Mouse (Mus musculus) spleen, postnatal 14 days (tissue): ENCODE results near the gene Slc37a3.

Experiments
- DNase-seq, 2 experiments: peaks; one replicate each; pipeline ENCODE4 v3.0.0; 2021 to 2022; ENCODE audit warnings: low spot score in 2 of 2

Gene Slc37a3

DNA sequence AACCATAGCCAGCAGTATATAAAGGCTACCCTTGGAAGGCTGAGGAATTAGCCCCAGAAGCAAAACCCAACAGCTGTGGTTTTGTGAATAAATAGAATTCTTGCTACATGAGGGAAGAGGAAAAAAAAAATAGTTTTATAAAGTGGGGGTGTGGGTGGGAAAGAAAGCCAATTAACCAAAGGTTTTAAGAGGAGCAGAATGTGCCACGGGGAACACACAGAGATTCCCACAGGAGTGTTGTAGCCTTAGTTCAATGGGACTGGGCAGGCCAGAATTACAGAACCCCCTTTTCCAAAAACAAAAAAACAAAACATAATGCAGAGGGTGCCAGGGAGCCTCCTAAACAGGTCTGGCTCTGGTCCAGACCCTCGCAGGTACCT is 58.9 kb downstream of the Slc37a3 start:
- DNase-seq, result no peak

DNA sequence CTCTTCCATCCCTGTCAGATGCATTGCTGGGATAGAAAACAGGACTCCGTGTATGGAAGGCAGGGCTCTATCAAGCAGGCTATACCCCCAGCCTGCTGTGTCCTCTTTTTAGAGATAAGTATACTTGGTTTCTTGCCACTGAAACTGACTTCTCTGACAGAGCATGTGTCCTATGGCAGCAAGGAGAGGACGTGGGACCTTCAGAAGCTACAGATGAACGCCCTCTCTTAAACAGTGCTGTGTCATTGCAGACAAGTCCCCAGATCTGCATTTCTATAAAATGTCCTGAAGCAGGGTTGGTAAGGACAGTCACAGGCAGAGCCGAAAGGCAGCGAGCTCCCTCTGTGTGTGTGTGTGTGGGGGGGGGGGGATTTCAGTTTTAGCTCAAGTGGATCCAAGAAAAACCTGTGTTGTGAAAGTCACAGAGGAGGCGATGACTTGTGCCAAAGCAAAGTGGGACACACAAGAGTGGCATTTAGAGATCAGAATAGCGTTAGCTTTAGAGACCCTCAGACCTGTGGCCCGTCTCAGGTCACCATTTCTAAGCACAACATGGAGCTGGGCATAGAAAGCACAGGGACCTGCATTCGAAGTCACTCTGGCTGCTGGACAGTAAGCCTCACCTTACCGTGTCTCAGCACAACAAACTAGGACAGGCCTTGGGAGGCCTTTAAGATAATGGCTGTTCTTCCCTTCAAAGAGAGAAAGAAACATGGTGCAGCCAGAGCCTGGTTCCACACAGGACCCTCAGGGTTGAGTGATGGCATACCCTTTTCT is 59.4 kb downstream of the Slc37a3 start:
- no peak for DNase-seq

DNA sequence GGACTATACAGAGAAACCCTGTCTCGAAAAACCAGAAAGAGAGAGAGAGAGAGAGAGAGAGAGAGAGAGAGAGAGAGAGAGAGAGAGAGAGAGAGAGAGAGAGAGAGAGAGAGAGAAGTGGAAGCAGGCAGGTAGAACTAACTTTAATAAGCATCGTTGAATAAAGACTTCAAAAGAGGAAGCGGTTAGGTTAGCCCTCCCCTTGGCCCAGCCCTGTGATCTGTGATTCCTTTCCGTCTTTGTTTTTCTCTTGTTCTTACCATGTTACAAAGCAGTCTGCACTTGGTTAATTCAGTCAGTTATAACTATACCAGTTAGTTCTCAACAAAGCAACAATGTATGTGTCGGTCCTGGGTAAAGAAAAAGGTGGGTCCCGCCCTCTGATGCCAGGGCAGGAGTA is 61.4 kb downstream of the Slc37a3 start:
- no peak for DNase-seq

DNA sequence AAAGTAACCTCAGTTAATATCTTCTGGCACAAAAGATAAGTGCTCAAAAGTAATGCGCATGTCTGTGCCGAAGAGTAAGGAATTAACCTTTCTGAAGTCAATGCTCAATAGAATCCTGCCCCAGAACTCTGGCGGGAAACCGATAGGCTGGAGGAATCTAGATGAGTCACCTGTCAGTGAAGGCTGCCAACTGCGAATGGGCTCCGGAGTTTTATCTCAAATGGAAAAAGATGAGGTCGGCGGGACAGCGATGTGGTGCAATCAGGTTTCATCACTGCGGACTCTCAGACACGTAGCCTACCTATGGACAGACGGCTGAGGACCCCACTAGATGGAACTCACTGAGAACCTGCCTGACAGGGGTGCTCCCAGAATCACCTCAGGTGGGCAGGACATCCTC is 63.0 kb downstream of the Slc37a3 start:
- no peak for DNase-seq

DNA sequence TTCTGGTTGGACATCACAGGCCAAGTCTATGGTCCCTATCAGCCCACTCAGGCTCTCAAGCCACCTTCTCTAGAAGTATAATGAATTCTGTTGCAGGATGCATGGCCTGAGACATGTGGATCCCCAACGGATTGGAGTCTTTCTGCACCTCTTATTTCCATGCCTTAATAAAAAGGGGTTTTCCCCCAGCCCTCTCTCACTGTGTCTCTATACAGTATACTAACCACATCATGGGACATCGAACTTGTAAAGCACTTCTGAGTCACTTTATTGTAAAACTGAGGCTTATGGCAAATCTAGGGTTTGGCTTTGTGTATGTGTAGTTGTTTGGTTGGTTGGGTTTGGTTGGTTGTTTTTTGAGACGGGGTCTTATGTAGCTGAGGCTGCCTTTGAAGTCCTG is 65.7 kb downstream of the Slc37a3 start:
- no peak for DNase-seq

DNA sequence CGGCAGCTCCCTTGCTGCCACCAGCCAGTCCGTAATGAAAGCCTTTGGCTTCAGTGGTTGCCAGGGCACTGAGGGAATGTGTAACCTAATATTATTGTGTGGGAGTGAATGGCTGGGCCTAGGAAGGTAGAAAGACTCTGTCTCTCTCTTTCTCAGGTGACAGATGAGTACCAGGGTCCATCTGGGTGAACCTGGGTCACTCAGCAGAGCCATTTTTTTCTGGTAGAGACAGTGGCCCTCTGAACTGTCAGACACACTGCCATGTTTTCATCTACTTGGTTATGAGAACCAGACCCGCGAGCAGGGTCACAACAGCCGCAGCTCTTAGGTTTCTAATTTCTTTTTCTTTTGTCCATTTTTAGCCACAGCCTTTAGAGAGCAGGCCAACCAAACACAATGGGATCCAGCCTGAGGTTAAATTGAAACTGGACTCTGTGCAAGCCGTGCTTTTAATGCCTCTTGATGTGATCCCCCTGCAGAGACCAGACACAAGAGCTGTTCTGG is 73.1 kb downstream of the Slc37a3 start:
- no peak for DNase-seq

DNA sequence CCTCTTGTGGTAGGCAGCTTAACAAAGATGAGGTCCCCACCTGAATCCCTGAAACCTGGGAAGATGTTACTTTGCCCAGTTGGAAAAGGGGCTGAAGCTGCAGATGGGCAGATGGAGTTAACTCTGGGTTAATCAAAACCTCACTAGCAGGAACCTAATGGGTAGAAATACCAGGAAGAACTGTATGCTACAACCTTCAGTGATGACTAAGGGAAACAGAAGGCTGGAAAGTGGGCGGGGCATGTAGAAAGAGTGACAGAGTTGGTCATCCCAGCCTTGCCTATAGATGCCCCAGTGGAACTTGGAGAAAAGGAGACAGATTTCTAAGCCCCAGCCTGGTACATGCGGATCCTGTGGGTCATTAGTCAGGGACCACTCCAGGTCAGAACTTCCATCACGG is 76.0 kb downstream of the Slc37a3 start:
- DNase-seq, result no peak

DNA sequence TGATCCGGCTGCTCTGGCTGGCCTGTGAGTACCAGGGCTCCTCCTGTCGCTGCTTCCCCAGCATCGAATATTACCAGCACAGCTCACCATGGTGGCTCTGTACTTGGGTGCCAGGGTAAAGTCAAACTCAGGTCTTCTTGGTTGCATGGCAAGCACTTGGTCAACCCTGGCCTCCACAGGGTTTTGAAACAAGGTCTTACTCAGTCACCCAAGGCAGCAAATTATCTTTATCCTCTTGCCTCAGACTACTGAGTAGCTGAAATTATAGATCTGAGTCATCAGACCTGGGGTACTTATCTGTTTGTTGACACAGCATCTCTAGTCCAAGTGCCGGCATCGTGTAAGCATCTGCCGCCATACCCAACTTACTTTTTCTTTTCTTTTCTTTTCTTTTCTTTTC is 80.4 kb downstream of the Slc37a3 start:
- DNase-seq, result no peak

DNA sequence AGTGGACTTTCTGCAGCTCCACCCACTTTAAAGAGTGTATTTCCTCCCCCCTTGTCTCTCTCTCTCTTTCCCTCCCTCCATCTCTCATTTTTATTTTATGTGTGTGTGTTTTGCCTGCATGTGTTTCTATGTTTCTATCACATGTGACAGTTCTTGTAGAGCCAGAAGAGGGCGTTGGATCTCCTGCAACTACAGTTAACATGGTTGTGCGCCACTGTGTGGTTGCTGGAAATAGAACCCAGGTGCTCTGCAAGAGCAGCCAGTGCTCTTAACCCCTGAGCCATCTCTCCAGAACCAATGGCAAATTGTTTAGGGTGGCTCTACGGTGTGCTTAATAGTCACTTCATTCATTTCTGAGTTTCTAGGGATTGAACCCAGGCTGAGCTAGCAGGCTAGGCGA is 81.0 kb downstream of the Slc37a3 start:
- DNase-seq, result no peak

DNA sequence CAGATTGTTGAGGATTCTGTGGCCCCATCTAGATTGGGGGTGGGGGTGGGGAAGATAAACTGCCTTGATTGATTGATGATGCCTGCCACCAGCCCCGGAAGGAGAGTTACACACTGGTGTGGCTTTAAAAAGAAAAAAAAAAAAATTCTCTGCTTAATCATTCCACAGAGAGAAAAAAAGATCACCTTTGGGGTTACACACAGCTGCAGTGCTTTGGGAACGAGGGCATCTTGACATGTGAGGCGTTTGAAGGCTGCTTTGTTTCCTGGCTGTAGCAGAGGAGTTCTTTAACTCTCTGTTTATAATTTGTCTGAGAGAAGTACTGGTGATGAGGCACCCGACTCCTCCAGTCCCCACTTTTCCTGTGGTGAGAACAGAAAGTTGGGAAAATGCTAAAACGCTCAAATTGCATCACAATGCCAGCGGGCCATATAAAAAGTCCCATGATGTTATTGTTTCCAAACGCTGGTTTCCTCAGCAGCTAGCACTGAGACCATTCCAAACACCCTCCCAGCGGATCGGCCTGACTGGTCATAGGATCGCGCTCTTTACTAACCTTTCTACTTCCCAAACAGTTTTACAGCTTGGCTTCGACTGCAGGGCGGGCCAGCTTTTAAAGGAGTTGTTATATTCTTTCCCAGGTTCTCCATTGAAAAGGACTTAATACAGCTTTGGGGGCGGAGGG is 81.6 kb downstream of the Slc37a3 start:
- no peak for DNase-seq

DNA sequence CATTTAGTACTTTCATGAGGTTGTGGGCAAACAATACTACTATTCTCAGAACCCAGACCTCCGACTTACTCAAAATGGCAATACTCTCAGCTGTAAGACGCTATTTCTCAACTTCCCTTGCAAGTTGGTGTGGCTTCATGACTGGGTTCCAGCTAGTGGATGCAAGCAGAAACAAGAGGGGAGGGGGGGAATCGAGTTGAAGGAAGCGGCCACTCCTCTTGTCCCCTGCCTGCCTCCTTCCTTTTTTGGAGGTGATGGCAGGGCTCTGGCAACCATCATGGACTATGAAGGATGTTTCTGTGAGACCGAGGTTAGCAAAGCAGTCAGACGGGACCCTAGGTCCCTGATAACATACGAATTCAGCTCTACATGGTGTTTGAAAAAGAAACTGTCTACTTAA is 87.8 kb downstream of the Slc37a3 start:
- DNase-seq, result no peak

DNA sequence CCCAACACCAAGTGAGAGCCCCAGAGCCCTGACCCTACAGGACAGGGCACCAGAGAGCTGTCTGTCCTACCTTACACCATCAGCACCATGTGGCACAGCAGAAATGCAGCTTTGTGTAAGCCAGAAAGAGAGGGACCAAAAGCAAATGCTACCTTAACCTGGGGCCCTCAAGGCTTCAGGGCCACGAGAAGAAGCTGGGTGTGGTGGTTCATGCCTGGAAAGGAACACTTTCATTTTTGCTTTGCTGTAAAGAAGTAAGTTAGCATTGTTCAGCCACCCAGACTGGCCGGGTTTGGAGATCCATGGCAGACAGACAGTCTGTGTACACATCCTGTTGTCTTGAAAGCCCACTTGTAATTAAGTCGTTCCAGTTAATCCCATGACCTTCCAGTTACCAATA is 89.7 kb downstream of the Slc37a3 start:
- no peak for DNase-seq

DNA sequence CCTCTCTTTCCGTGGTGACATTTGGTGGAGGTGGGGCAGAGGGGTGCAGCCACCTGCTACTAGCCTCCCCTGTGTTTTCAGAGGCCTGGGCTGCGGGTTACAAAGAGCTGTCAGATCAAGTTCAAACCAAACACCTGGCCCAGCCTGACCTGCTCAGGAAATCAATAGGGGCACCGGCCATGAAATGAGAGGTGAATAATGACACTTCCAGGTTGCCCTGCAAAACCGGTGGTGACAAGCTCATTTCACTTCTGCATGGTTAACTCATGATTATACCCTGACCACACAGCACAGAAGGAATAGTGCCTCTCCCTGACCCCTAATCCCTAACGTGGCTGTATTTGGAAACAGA is 90.8 kb downstream of the Slc37a3 start:
- DNase-seq, result no peak

DNA sequence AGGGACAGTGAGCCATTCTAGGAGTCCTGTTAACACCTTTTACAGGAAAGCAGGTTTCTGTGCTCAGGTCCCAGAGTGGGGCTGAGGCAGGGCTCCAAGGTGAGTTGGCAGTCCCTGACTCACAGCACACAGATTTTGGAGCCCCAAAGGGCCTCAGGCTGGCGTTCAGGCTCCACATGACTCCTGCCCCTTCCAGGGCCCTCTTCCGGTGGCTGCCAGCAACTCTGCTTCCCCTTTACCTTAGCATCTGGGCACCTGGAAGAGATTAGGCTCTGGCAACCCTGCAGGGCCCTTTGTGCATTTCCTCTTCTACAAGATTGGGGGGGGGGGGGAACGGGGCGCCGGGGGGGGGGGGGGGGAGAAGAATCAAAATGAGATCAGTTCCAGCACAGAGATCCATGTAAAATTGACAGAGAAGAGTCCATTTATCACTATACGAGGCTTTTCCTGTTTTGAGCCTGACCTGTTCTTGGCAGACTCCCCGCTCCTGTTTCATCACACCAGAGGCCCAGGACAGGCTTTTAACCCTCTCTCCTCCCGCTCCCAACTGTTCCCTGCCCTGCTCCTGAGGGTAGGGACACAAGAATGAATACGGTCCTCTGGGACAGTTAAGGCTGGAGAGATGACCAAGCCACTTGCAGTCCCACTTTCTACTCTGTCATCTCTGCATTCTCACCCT is 91.3 kb downstream of the Slc37a3 start:
- DNase-seq, result no peak

DNA sequence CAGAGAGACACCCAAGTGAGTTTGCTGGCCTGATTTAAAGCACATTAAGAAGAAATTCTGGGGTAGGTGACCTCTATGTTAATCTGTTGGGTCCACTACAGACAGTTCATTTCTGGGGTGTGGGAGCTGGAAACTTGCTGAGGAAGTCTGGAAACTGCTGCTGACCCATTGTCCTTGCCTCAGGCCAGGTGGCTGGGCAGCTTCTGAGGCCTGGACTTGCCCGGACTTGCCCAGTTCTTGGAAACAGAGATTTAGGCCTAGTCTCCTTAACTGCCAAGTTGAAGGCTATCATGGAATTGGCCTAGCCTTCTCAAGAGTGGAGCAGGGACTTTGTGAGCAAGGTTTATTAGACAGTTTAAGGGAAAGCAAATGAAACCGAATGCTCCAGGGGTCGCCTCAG is 92.6 kb downstream of the Slc37a3 start:
- no peak for DNase-seq
